Mouse (Mus musculus) erythroblast, embryonic 14.5 days (primary cell): ENCODE data around the gene Tdrd9.

Source experiments
- GATA1 ChIP-seq: IDR thresholded peaks from 2 replicates; pipeline ENCODE4 v1.6.1; 2012; ENCODE audit warnings: low read length, inconsistent platforms, mixed read lengths
- TAL1 ChIP-seq: IDR thresholded peaks from 3 replicates; pipeline ENCODE4 v1.6.1; 2012; ENCODE audit warnings: low read length, inconsistent platforms, mixed read lengths

DNA sequence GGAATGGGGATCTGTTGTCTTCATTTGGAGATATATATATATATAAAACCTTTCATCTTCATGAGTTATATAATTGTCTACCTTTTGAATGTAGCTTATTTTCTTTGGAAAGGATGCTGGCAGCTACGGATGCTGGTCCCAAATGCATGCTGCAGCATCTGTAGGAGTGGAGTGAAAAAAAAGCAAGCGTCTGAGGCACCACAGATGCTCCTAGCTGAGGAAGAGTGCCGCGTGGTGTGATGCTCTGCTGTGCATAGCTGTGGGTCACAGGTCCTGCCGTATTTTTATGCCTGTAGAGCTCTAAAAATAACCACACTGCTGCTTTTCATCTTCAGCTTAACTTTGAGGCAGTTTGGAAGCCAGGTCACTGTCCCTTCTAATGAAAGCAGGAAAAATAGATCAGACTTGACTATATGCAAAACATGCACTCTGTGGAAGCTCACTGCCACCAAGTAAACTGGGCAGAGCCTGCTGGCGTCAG lies 9.6 kb downstream of the Tdrd9 start, which contains the start of gene Rd3l:
- TF ChIP-seq GATA1 (no peak), TAL1 (no peak)
